Mouse (Mus musculus): ENCODE results near the gene Rsph3a.
"Not testable (repeated sequence)": the region's sequence is repeated elsewhere in the genome, so short reads cannot be mapped to it uniquely, and the experiment has no call there.

DNA sequence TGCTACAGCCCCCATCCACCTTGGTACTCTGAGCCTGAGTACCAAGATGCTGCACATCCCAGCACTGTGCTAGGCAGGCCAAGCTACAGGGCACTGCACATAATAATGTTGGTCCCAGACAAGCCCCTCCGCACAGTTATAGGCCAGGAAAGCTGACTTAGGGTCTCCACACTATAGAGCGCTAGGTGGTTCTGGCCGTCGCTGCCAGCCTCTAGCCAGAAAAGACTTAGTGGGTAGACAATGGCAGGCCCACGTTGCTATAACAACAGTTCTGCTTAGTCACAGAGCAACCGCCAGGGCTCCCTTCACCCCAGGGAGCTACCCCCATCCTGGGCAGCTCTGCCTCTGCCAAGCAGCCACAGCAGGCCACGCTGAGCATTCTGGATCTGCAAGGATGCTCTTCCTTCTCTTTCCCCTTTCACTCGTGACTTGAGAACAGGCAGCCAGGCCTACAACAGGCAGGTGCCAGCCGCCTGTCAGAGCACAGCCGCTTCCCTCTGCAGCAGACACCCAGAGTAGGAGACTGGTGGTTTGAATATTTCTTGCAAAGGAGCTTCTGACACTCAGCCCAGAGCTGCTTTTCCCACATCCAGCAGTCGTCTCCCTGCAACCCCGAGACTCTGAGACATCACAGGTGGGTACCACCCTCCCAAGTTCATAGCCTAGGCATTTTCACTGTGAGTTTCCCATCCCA is 82.2 kb downstream of the Rsph3a start:
- TF ChIP-seq POLR2A (IDR thresholded peaks at IDR 0.05; ENCODE audit: borderline replicate concordance, low read depth, low read length); CTCF (IDR thresholded peaks at IDR 0.05; ENCODE audit: low read depth, low read length): not testable (repeated sequence)

All from bone marrow macrophage, adult 2 months (primary cell).